Mouse (Mus musculus) embryo, embryonic 10 days (tissue): Measurements from ENCODE around the gene Insl3.
"Not testable (repeated sequence)": the region's sequence is repeated elsewhere in the genome, so short reads cannot be mapped to it uniquely, and the experiment has no call there.

Experiments
- DNase-seq: peaks from one replicate; pipeline ENCODE4 v3.0.0-alpha.2; 2015; ENCODE audit warnings: low spot score

Gene Insl3

GRCm38 (mm10) chr8:71709134-71709799, 20.3 kb downstream of the Insl3 start:
- DNase-seq, result no peak

DNA sequence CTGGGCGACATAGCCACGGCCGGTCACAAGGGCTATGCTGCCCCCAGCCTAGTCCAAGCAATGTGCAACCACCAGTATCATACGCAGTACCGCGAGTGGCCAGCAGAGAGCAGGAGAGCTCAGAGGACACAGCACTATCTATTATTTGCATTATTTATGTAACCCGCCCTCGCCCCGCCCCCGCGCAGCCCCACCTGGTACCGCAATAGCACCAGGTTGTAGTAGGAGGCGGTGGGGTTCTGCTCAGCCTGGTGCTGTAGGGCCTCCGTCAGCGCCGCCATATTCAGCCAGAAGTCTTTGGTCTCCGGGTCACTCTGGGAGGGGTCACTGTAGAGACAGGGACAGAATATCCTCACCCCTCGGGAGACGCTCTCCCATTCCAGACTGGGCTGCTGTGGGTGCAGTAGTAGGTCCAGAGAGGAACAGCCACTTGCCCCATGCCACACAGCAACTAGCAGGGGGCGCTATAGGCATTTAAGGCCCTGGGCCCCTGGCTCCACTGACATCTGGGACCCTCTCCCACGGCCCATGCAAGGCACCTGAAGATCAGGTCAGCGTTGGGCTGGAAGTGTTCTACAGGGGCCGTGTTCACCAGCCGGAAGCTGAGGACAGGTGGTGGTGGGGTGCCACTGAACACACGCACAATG, 20.9 kb downstream of the Insl3 start:
- DNase-seq, result peak; percentile 95

GRCm38 (mm10) chr8:71711574-71711973, 22.6 kb downstream of the Insl3 start:
- no peak for DNase-seq

DNA sequence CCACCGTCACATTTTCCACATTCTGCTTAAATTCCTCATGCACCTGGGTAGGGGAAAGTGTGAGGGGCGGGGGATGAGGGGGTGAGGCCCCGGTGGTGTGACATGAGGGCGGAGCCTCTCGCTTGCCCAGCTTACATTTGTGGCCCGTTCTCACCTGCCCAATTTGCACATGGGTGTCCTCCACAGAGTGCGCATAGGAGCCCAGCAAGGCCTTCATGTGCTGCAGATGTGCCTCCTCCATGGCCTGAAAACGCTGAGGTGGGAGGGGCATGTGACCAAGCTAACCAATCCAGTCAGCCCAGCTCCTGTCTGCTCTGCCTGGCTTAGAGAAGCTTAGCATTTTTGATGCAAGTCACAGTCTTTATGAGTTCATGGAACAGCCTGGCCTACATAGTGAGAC, 26.5 kb downstream of the Insl3 start:
- DNase-seq, result no peak

DNA sequence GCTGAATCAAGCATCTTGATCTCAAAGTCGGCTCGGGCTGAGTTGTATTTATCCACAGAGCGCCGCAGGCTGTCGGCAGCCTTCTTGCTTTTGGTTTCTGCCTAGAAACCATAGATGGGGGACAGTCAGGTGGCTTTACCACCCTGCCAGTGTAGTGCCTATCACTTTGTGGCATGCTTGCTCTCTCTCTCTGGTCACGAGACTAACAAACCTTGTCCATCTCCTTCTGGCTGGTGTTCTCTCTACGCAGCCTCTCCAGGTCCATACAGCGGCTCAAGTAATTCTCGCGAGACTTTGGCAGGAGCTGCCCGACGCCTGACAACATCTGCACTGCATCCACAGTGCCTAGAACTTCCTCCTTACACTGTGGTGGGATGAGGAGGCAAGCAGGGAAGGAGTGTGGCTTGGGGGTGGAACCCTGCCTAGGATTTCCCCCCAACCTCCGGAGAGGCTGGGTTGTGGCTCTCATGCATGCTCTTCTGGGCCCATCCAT, 27.6 kb downstream of the Insl3 start:
- no peak for DNase-seq

DNA sequence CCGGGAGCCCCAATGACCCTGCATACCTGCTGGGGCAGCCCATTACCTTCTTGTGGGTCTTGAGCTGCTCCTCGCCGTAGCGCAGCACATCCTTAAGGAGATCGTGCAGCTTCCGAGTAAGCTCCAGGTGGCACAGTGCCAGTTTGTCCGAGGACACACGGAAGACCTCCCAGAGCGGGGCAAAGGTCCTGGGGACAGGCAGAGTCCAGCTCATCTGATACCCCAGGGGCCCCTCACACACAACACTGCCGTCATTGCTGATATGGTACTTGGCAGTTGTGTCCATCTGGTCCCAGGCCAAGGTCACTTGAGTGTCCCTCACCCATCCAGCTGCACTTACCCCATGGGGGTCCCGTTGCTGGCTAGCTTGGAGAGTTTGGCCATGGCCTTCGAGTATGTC, 28.1 kb downstream of the Insl3 start:
- no peak for DNase-seq

DNA sequence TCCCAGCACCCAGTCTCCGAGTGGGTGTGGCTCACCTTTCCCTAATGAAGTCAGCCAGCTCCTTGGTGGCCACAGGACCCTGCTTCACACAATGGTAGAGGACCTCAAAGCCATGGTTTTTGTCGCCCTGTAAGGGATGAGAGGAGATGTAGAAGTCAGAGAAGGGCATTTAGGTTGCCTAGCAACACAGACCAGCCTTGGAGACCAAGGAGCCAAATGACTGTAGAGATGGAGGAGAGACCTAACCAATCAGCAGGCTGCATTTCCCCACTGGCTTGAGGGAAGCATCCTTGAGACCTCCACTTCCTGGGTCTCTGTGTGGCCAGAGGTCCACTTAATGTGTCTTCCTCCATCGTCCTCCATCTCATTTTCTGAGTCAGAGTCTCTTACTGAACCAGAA, 29.2 kb downstream of the Insl3 start:
- no peak for DNase-seq

GRCm38 (mm10) chr8:71719218-71719617, 30.2 kb downstream of the Insl3 start:
- no peak for DNase-seq

DNA sequence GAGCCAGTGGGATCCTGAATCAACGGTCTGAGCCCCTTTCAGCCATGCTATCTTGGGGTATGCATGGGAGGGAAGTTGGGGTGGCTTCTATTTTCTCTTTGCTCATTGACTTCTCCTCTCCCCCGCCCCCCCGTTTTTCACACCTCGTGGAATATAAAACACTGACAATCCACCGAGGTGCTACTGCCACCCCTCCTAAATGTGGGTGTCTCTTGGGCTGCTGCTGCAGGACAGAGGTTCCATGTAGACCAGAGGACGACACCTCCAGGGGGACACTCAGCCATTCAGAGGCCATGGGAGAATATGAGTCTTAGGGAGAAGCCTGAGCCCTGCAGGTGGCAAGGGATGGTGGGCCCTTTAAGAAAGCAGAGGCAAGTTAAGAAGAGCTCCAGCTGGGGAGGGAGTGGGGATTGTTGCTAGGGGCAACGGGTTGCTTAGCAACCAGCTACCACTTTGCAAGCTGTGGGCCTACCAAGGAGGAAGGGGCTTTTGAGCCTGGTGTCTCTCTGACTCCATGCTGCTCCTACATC, 31.0 kb downstream of the Insl3 start:
- peak; percentile 89 for DNase-seq

DNA sequence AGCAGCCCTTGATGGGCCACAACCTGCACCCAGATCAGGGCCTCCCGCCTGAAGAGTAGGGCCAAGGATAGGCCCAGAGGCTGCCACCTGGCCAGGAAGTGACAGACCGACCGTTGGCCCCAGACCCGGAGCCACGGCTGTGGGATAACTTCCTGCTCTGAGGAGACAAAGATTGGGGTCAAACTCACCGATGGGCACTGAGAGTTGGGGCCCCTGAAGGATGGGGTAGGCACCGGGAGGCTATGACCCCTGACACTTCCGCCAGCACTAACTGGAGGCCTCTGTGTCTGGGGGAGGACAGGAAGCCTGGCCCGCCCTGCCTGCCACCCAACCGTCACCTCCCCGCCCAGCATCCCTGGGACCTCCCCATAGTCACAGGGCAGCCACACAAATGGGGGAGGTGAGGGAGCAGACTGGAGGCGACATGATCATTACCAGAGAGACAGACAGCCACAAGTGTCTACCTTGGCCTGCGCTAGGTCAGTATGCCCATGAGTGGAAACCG, 34.1 kb downstream of the Insl3 start:
- DNase-seq, result no peak

GRCm38 (mm10) chr8:71724389-71724788, 35.4 kb downstream of the Insl3 start:
- no peak for DNase-seq

DNA sequence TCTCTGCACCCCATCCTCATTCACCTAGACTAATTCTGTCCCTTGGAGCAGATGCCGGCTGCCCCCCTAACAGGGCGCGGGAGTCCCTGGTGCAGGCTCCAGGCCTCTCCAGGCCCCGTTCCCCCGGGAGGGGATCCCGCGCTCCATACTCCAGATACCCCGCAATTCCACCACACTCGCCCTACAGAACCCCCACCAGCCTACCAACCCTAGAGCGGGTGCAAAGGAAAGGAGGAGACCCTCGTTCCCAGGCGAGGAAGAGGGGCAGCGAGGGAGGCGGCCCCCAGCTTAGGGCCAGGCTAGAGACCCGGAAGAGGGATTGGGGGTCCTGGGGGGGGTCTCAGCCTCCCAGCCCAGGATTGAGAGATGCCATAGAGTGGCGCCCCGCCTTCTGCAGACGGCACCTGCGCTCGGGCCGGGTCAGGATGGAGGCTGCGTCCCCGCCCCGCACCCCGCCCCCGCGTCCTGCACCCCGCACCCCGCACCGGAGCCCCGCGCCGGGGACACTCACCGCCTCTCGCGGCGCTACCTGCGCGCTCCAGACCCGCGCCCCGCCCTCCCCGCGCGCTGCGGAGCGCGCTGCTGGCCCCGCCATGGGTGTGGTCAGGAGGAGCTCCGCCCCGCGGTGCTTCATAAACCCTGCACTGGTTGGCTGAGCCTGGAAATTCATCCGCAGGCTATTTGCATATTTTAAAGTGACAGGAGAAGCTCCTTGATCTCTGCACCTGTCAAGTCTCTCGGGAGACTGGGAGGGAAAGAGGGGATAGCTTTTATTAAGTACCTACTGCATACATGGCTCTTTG, 36.3 kb downstream of the Insl3 start, which contains the start of gene Fcho1:
Gene Fcho1, minus strand, starts transcription at position 595 of the 803 bp plus-strand sequence.
- peak; percentile 84 for DNase-seq

DNA sequence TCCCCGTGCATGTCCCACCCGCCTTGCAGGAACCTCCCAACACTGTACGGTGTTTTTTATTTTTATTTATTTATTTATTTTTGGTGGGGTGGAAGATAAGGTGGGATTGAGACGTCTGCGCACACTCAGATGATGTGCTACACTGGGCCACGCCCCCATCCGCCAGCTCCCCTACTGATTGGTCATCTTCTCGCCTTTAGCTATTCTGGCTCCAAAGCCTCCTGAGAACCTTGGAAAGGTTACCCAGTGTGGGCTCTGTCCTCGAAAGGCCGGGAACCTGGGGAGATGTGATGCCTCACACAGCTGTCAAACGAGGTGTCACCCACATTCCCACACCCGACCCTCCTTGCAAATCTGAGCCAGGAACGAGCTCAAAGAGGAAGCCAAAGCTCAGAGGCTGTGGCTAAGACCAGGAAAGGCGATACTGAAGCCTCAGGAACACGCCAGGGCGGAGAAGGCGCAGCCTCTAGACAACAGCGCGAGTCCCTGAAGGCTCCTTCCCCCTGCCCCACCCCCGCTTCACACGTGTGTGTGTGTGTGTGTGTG, 39.3 kb downstream of the Insl3 start:
- DNase-seq, result peak; percentile 59

DNA sequence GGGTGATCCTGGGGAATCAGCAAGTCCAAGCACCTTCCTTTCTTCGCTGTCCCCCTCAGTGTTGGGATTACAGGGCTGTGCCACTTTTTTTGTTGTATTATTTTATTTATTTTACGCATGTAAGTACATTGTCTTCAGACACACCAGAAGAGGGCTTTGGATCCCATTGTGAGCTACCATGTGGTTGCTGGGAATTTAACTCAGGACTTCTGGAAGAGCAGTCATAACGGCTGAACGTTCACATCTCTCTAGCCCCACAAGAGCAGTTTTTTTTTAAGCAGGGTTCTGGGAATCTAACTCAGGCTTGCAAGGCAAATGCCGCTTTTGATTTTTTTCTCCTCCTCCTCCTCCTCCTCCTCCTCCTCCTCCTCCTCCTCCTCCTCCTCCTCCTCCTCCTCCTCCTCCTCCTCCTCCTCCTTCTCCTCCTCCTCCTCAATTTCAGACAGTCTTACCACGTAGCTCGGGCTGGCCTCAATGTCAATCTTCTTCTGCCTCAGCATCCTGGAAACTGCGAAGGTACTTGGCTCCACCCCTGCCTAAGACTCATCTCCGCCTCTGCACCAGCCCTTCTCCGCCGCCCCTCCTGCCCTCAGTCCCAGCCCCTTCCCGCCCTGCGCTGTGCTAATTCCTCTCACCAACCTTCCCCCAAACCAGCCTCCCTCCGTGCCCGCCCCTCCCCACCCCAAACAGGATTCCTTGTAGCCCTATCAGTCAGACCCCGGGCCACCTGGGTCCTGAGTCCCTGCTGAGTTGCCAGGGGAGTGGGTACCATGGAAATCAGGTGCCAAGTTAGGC, 40.0 kb downstream of the Insl3 start:
- DNase-seq, result peak; percentile 57

GRCm38 (mm10) chr8:71731652-71732230, 42.7 kb downstream of the Insl3 start:
- DNase-seq, result peak; percentile 48

GRCm38 (mm10) chr8:71738316-71738715, 49.3 kb downstream of the Insl3 start:
- not testable (repeated sequence) for DNase-seq
